Mouse (Mus musculus) lung, adult 2 months (tissue): ENCODE data around the gene Ptgdr2.

ENCODE experiments used
- CTCF ChIP-seq: fragments of 200-500 bp; IDR thresholded peaks from 2 replicates; pipeline ENCODE4 v1.5.1; 2011; ENCODE audit warnings: mild to moderate bottlenecking, low read length, control low read depth; ENCODE audit not compliant: insufficient read depth
- POLR2A ChIP-seq: fragments of 200-500 bp; IDR thresholded peaks from 2 replicates; pipeline ENCODE4 v1.6.1; 2011; ENCODE audit warnings: low read depth, mild to moderate bottlenecking, control low read depth, low read length, borderline replicate concordance; ENCODE audit errors: extremely low read depth

DNA sequence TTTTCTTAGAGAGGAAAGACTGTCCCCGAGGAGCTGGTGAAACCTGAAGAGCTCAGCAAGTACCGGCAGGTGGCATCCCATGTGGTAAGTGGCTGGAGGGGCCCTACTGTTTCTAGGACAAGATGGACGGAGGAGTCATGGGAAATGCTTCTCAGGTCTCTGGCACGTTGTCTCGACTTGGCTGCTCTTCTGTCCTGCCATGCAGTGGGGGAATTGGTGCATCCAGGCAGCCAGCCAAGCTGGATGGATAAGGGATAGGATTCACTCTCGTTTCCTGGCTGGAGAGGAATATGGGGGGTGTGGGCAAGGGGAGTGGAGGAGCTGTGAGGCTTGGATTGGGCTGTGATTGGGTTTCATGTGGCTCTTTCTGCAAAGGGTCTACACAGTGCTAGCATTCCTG is 36.6 kb upstream of the Ptgdr2 start:
- TF ChIP-seq POLR2A (no peak), CTCF (no peak)
